Mouse (Mus musculus) liver, postnatal 0 days (tissue): ENCODE data around the gene Mecom. TPM values are rescaled to one million over a fixed set of nuclear protein-coding genes. Genes with fewer than 3 reads are reported as not detected.
"Not testable (repeated sequence)": the region's sequence is repeated elsewhere in the genome, so short reads cannot be mapped to it uniquely, and the experiment has no call there.

Experiments
- ATAC-seq: fragments of 200-750 bp; cut with Nextera tagmentation; 2 replicates; pipeline ENCODE4 v1.8.0; 2017; ENCODE audit warnings: mild to moderate bottlenecking, moderate library complexity
- DNase-seq: peaks from one replicate; pipeline ENCODE4 v3.0.0-alpha.2; 2016
- H3K27ac ChIP-seq: fragments of 300-500 bp; sonication (generic); 2 replicates; pipeline ENCODE4 v1.5.1; 2014; ENCODE audit warnings: antibody characterized with exemption, moderate library complexity, mild to moderate bottlenecking, low read depth
- H3K27me3 ChIP-seq: fragments of 300-500 bp; sonication (generic); 2 replicates; pipeline ENCODE4 v1.6.1; 2014; ENCODE audit warnings: low read length, control low read depth, mixed read lengths; ENCODE audit not compliant: insufficient read depth
- H3K36me3 ChIP-seq: fragments of 300-500 bp; sonication (generic); replicated peaks from 2 replicates; pipeline ENCODE4 v1.6.1; 2014; ENCODE audit warnings: mild to moderate bottlenecking, control low read depth, low read length, moderate library complexity, mixed read lengths; ENCODE audit not compliant: insufficient read depth
- H3K4me1 ChIP-seq: fragments of 300-500 bp; sonication (generic); 2 replicates; pipeline ENCODE4 v1.6.1; 2014; ENCODE audit warnings: antibody characterized with exemption, mild to moderate bottlenecking, control low read depth; ENCODE audit not compliant: insufficient read depth
- H3K4me2 ChIP-seq: fragments of 300-500 bp; sonication (generic); 2 replicates; pipeline ENCODE4 v1.6.1; 2014; ENCODE audit warnings: low read depth, mild to moderate bottlenecking, low read length, moderate library complexity, mixed read lengths
- H3K4me3 ChIP-seq: fragments of 300-500 bp; sonication (generic); 2 replicates; pipeline ENCODE4 v1.5.1; 2014; ENCODE audit warnings: low read depth, low read length
- H3K9ac ChIP-seq: fragments of 300-500 bp; sonication (generic); replicated peaks from 2 replicates; pipeline ENCODE4 v1.6.1; 2014; ENCODE audit warnings: mild to moderate bottlenecking, moderate library complexity
- H3K9me3 ChIP-seq: fragments of 300-500 bp; sonication (generic); 2 replicates; pipeline ENCODE4 v1.6.1; 2016; ENCODE audit warnings: mild to moderate bottlenecking, control low read depth, low read length, mixed read lengths
- CTCF ChIP-seq: sonication (generic); IDR thresholded peaks from 2 replicates; pipeline ENCODE4 v1.5.1; 2016; ENCODE audit warnings: antibody characterized with exemption, low read depth
- EP300 ChIP-seq: IDR thresholded peaks from 2 replicates; pipeline ENCODE4 v1.6.1; 2016; ENCODE audit warnings: antibody characterized with exemption, low read depth, mild to moderate bottlenecking
- WGBS: fragments of 180-500 bp; shearing (Covaris S2); extraction: QIAGEN DNeasy Blood & Tissue Kit; methylation state at CpG from one replicate; pipeline ENCODE4 v1.1.7; 2014; ENCODE audit not compliant: insufficient replicate concordance; 5-methylcytosine and 5-hydroxymethylcytosine counted together
- polyA plus RNA-seq: library from polyadenylated mRNA; unstranded; fragments of >200 nt; fragmentation: Nextera tagmentation; extraction: Ambion mirVana; gene quantifications from 2 replicates; pipeline ENCODE4 v1.2.1, GENCODE M21; 2015

The Mecom gene
- polyA plus RNA-seq, 1 experiment from 2014 or later, result 0.89 TPM

GRCm38 (mm10) chr3:30237493-30237892 lies 310.3 kb downstream of the Mecom start:
- WGBS, result 57% methylated on average over 5 of the region's 5 CpGs

DNA sequence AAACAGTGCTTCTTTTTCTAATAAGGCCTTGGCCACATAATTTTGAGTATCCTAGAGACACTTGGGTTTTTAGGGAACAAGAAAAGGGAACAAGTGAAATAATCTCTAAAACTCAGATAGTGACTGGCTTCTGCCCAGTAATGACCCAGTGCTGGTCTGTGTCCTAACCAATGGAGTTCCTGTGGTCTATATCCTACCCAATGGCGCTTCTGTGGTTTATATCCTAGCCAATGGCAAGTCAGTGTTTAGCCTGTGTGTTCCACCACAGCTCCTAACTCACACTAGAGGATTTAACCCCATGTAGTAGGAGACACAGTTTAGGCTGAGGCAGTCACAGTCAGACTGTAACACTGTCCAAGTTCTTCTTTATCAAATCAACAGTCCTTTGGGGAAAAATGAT lies 313.8 kb downstream of the Mecom start:
- no peak for ATAC-seq
- 33% methylated on average over 1 of the region's 1 CpGs for WGBS
- Histone ChIP-seq H3K4me1 (no peaks in the 10 kb centered on the region), H3K4me2 (no peak overlapping the region), H3K27ac (no peak overlapping the region), H3K27me3 (no peaks in the 10 kb centered on the region), H3K4me3 (no peak overlapping the region), H3K36me3 (no peaks in the 10 kb centered on the region), H3K9ac (no peak overlapping the region), H3K9me3 (no peaks in the 10 kb centered on the region)
- TF ChIP-seq CTCF, result no peak
- no peak for TF ChIP-seq EP300
- DNase-seq, result no peak

More at GRCm38 (mm10) chr3:30237493-30237892, 310.3 kb downstream of the Mecom start:
- DNase-seq (no peak), ATAC-seq (no peak)
- Histone ChIP-seq H3K4me2 (no peak overlapping the region), H3K27me3 (no peaks in the 10 kb centered on the region), H3K9me3 (no peaks in the 10 kb centered on the region), H3K27ac (no peak overlapping the region), H3K36me3 (no peaks in the 10 kb centered on the region), H3K4me3 (no peak overlapping the region), H3K4me1 (no peaks in the 10 kb centered on the region), H3K9ac (no peak overlapping the region)
- TF ChIP-seq EP300 (no peak), CTCF (no peak)

DNA sequence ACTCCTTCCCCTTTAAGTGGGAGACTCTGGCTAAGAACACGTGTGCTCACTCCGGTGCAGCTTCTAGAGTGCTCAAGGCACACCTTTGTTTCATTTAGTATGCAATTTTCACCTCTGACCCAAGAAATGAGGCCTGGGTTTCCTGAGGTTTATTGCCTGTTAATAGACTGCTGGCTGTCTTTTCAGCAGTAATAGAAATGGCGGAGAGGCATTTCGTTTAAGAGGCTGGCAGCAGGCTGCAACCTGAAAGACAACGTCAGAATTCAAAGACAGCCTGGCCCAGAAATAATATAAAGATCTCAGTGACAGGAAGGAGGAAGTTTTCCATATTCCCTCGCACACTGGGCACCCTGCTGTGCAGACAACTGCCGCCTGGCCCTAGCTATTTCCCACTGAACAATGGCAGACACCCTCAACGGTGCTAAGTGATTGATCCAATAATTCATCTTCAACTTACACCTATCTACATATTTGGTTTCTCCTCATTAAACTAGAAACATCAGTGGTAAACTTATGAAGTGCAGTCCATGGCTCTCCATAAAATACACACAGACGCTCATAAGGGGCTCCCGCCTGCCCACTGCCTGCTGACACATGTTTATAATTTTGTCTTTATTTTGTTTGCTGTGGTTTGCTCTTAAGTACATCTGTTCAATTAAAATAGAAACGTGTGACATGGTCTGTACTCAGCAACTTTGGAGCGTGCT lies 319.7 kb downstream of the Mecom start:
- H3K4me3 ChIP-seq, result no peak overlapping the region
- H3K27ac ChIP-seq, result no peak overlapping the region
- no peaks in the 10 kb centered on the region for H3K4me1 ChIP-seq
- ATAC-seq (no peak), DNase-seq (no peak)
- TF ChIP-seq EP300, result no peak
- TF ChIP-seq CTCF, result no peak
- no peaks in the 10 kb centered on the region for H3K36me3 ChIP-seq
- no peak overlapping the region for H3K9ac ChIP-seq
- 68% methylated on average over 12 of the region's 12 CpGs for WGBS
- H3K4me2 ChIP-seq, result no peak overlapping the region
- H3K9me3 ChIP-seq, result no peaks in the 10 kb centered on the region
- no peaks in the 10 kb centered on the region for H3K27me3 ChIP-seq

GRCm38 (mm10) chr3:30226928-30227370 lies 320.9 kb downstream of the Mecom start:
- DNase-seq (no peak), ATAC-seq (no peak)
- H3K4me1 ChIP-seq, result no peaks in the 10 kb centered on the region
- no peak for TF ChIP-seq CTCF
- TF ChIP-seq EP300, result no peak
- H3K4me2 ChIP-seq, result no peak overlapping the region
- no peak overlapping the region for H3K4me3 ChIP-seq
- WGBS, result 77% methylated on average over 12 of the region's 13 CpGs
- H3K27me3 ChIP-seq, result no peaks in the 10 kb centered on the region
- H3K36me3 ChIP-seq, result no peaks in the 10 kb centered on the region
- H3K9ac ChIP-seq, result no peak overlapping the region
- no peaks in the 10 kb centered on the region for H3K9me3 ChIP-seq
- H3K27ac ChIP-seq, result no peak overlapping the region

DNA sequence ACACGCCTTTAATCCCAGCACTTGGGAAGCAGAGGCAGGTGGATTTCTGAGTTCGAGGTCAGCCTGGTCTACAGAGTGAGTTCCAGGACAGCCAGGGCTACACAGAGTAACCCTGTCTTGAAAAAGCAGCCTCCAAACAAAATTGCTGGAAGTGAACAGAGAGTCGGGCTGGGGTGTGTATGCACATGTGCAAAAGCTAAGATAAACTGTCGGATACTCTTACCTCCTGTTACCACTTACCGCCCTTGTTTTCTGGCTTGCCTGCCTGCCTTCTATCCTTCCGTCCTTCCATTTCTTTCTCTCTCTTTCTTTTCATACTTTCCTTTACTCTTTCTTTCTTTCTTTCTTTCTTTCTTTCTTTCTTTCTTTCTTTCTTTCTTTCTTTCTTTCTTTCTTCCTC lies 322.6 kb downstream of the Mecom start:
- not testable (repeated sequence) for H3K27me3 ChIP-seq, H3K27ac ChIP-seq, ATAC-seq, H3K9ac ChIP-seq, H3K9me3 ChIP-seq, H3K36me3 ChIP-seq, DNase-seq, H3K4me3 ChIP-seq, H3K4me1 ChIP-seq, H3K4me2 ChIP-seq
- 62% methylated on average over 6 of the region's 6 CpGs for WGBS

- Histone ChIP-seq H3K4me1 (no peaks in the 10 kb centered on the region), H3K27me3 (peaks cover 21% of the 10 kb centered on the region; the same call in 1 of the 2 replicates), H3K4me3 (no peak overlapping the region), H3K4me2 (no peak overlapping the region), H3K9me3 (no peaks in the 10 kb centered on the region), H3K9ac (no peak overlapping the region), H3K27ac (no peak overlapping the region), H3K36me3 (no peaks in the 10 kb centered on the region)
- no peak for ATAC-seq
- no peak for TF ChIP-seq CTCF
- no peak for TF ChIP-seq EP300
- no peak for DNase-seq
- WGBS, result 74% methylated on average over 19 of the region's 19 CpGs
Measured at GRCm38 (mm10) chr3:30220701-30221412, 327.0 kb downstream of the Mecom start.
